Mouse (Mus musculus) neural tube, embryonic 13.5 days (tissue): ENCODE results near the gene Cytip. TPM values are rescaled to one million over a fixed set of nuclear protein-coding genes. Genes with fewer than 3 reads are reported as not detected.

Experiments used
- polyA plus RNA-seq: library from polyadenylated mRNA; unstranded; fragments of >200 nt; fragmentation: Nextera tagmentation; extraction: Ambion mirVana; gene quantifications from 2 replicates; pipeline ENCODE4 v1.2.1, GENCODE M21; 2015

The Cytip gene
- polyA plus RNA-seq, 1 experiment from 2014 or later: 0.81 TPM

Other genes with a start within 250 kb of the Cytip start
- gene Galnt5, start 197.6 kb downstream of the Cytip start, polyA plus RNA-seq: 0.14 and 0.15 TPM in 2 replicates
- 0.12 and 0.22 TPM in 2 replicates for gene Ermn, start 142.7 kb downstream of the Cytip start, polyA plus RNA-seq
- gene Acvr1c, start 162.4 kb upstream of the Cytip start, polyA plus RNA-seq: 0.40 and 1.2 TPM in 2 replicates